Mouse (Mus musculus): ENCODE measurements around the gene Bub3. TPM values are rescaled to one million over a fixed set of nuclear protein-coding genes. Genes with fewer than 3 reads are reported as not detected.
A peak's percentile ranks its signal among the peaks of the same experiment; 100 is the strongest.

Bub3 gene
- total RNA-seq, 2 experiments from 2014 or later, result 59.4 to 66.3 TPM

DNA sequence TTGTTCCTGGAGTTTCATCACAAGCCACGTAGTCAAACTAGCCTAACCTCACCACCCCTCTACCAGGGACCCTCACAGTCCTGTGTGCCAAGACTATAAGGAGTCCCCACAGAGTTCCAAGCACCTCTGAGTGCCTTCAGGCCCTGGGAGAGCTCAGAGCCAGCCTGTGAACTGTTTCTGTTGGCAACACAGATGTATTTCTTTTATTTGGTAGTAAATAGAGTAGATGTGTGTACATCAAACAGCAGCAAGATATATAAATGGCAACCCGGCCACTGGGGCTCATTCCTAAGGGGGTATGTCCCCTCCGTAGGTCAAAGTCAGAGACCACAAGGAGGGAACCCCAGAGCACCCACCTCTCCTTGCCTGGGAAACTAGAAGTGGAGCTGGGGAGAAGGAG, 11.5 kb upstream of the Bub3 start, which contains the start of gene Hmx2:
Gene Hmx2, plus strand, starts transcription at position 301 of the 400 bp plus-strand sequence.
- no peak for TF ChIP-seq CTCF (conservative IDR thresholded peaks at IDR 0.05)
- no peak for DNase-seq (ENCODE audit: low spot score in 2 of 2)
- Histone ChIP-seq H3K4me3 (no peak within 1 kb of the TSS), H3K27ac (no peak within 1 kb of the TSS)

DNA sequence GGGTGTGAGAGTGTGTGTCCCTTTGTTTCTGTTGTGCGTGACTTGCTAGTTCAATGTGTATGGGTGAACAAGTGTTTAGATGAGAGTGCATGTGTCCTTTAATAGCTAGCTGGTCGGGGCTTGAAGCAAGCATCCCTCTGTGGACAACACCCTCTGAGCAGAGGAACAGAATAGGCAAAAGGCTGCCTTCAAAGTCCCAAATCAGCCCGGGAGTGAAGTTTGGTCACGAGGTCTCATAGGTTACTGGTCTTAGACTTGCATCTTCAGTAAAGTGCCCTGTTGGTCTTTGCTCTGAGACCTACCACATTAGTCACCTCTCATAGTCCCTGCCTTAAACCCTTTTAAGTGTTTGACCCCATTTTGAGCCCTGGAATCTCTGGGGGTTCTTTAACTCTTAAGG, 8.6 kb upstream of the Bub3 start:
- no peak overlapping the region for H3K4me3 ChIP-seq
- DNase-seq (ENCODE audit: low spot score in 2 of 2), result no peak
- no peak overlapping the region for H3K27ac ChIP-seq
- no peak for TF ChIP-seq CTCF (conservative IDR thresholded peaks at IDR 0.05)

DNA sequence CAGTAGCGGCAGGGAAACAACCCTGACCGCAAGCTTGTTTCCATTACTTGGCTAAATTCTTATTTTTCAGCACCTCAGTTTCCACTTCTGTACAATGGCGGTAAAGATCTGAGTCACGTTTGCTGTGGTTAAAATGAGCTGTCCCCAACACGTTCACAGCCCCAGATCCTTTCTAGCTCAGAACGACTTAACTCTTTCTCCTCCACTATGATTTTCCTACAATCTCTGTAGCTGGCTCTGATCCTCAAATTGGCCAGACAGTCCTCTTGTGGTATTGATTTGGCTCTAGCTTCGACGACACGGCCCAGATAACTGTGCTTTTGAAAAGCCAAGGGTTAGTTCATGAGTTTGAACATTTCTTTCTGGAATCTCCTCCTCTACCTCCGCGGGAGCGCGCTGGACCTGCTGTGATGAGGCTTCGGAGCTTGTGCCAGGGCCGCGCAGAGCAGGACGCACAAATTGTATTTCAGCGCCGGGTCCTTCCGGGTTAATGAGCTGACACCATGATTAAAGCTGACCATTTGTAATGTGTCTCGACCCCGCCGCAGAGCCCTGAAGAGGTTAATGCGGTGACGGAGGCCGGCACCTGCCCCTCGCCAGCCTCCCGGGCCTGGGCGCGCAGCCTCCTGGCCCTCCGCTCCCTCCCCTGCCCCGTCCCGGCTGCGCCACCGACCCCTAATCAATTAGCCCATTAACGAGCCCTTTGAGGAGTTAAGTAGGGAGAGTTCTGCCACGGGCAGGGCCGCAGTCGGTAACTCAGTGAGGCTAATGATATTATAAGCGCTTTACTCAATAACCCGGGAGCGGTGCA, 7.9 kb upstream of the Bub3 start:
- Histone ChIP-seq H3K27ac (no peak overlapping the region), H3K4me3 (no peak overlapping the region)
- no peak for TF ChIP-seq CTCF (conservative IDR thresholded peaks at IDR 0.05)
- no peak for DNase-seq (ENCODE audit: low spot score in 2 of 2)

DNA sequence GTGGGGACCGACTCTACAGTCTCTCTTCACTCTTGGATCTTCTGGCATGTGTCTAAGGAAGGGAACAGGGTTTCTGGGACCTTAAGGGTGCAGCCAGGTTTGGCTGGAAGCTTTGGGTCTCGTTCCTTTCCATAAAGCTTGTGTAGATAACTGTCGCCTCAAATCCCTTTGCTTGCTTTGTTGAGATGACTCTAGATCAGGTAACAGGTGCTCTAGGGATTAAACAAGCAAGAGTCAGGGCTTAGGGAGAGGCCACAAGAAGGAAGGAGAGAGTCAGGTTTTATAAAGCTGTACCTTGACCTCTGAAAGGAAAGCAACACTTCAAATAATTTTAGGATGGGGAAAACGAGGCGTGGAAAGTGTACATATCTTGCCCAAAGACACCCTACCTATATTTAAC, 7.2 kb upstream of the Bub3 start:
- Histone ChIP-seq H3K27ac (no peak overlapping the region), H3K4me3 (no peak overlapping the region)
- no peak for TF ChIP-seq CTCF (conservative IDR thresholded peaks at IDR 0.05)
- no peak for DNase-seq (ENCODE audit: low spot score in 2 of 2)

DNA sequence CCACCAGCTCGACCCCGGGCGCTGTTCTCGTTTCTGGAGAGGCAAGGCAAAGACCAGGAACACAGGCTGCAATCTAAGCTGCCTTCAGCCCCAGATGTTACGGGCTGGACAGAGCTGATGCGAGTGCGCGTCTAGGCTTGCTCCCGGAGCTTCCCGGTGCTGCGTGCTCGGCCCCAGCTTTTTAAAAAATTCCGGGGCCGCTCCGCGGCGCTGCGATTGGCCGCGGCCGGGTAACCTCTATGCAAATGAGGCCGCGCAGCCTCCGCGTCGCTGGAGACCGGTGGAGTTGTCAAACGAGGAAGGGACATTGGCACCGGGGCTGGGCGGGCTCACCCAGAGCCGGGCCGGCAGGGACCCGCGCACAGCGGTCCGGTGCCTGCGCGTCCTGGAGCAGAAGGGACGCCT, 6.2 kb upstream of the Bub3 start:
- H3K4me3 ChIP-seq, result no peak overlapping the region
- no peak for DNase-seq (ENCODE audit: low spot score in 2 of 2)
- no peak for TF ChIP-seq CTCF (conservative IDR thresholded peaks at IDR 0.05)
- no peak overlapping the region for H3K27ac ChIP-seq

DNA sequence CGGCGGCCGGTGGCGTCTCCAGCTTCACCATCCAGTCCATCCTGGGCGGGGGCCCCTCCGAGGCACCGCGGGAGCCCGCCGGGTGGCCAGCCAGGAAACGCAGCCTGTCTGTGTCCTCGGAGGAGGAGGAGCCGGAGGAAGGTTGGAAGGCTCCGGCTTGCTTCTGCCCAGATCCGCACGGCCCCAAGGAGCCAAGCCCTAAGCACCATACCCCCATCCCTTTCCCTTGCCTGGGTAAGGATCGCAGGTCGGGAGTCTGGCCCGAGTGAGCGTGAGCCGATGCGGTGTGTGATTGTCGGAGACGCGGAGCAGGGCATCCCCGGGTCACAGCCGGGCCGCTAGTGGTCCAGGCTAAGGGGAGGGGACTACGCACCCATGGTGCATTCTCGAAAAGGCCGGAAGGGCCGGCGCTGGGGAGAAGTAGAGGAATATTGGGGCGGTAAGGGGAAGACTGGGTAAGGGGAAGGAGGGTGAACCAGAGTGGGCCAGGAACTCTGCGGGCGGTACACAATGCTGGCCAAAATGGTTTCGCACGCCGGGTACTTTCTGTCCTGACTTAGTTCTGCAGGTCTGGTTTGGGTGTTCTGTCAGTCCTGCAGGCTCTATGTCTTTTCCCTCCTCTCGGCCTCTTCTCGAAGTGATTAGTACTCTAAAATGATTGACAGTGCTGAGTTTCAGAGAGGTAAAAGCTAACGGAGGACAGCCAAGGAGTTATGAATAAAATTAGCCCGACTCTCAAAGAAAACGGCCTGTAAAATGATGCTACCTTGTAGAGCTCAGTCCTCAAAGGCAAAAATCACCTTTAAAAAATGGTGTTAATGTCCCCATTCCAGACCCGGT, 5.5 kb upstream of the Bub3 start:
- TF ChIP-seq CTCF (conservative IDR thresholded peaks at IDR 0.05), result no peak
- no peak overlapping the region for H3K27ac ChIP-seq
- H3K4me3 ChIP-seq, result no peak overlapping the region; the same call in 1 of the 2 replicates
- no peak for DNase-seq (ENCODE audit: low spot score in 2 of 2)

DNA sequence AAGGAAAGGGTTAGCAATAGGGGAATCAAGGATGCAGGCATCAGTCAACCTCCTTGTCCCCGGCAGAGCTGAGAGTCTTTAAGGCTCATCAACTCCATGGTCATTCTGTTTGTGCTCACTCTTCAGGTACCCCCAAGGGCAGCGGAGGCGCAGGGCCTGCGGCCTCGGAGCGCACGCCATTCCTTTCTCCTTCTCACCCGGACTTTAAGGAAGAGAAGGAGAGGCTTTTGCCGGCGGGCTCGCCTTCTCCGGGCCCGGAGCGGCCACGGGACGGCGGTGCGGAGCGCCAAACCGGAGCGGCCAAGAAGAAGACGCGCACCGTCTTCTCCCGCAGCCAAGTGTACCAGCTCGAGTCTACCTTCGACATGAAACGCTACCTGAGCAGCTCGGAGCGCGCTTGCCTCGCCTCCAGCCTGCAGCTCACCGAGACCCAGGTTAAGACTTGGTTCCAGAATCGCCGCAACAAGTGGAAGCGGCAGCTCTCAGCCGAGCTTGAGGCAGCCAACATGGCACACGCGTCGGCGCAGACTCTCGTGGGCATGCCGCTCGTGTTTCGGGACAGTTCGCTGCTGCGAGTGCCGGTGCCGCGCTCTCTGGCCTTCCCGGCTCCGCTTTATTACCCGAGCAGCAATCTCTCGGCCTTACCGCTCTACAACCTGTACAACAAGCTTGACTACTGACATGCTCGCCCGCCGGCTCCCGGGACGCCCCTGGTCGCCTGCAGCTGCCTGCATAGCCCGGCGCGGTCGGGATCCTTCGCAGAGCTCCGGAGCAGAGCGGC, 4.5 kb upstream of the Bub3 start:
- TF ChIP-seq CTCF (conservative IDR thresholded peaks at IDR 0.05), result peak; percentile 26
- no peak overlapping the region for H3K27ac ChIP-seq
- DNase-seq (ENCODE audit: low spot score in 2 of 2), result no peak
- H3K4me3 ChIP-seq, result peak overlapping the region; percentile 13; the same call in 1 of the 2 replicates

DNA sequence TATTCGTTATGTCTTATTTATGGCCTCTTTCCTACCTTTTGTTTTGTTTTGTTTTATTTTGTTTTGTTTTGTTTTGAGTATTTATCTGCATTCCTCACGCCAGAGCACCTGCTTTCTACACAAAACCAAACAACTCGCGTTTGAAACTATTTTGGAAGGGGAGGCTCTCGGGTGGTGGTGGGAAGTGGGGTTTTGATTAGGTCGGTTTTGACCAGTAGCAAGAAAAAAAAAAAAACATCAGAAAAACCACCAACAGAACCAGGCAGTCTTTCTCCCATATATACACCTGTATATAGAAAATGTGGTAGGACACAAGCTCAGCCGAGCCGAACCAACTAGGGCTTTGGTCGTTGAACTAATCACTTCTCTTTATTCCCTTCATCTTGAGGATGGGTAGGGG, 3.9 kb upstream of the Bub3 start:
- TF ChIP-seq CTCF (conservative IDR thresholded peaks at IDR 0.05), result no peak
- no peak for DNase-seq (ENCODE audit: low spot score in 2 of 2)
- Histone ChIP-seq H3K4me3 (no peak overlapping the region), H3K27ac (no peak overlapping the region)

DNA sequence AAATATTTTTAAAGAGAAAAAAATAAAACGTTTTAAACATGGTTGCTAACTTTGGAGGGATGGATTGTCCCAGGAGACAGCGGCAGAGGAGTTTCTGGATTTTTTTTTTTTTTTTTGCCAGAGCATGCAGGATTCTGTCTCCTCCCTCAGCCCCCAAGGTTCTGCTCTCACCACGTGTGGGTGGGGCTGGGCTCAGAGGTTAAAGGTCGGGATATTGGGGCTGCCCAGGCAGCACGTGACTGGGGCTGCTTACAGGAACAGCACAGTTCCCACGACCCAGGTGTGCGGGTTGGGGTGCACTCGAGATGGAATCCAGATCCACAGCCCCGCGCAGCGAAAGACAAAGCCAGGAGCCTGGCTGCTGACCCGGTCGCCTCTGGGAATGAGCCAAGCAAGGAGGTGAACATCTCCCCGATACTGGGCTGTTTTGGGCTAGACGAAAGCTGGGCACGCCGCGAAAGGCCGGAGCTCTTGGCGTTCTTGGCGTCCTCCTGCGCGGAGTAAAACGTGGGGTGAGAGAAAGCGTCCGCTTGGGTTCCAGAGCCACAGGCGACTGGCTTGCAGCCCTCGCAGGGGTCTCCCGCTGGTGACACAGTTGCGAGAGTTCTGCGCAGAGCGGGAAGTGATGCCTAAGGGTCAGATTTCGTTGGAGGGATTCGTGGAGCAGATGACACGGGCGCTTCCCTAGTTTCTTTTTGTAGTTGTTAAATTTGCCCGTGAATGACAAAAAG, 3.3 kb upstream of the Bub3 start:
- no peak overlapping the region for H3K4me3 ChIP-seq
- no peak overlapping the region for H3K27ac ChIP-seq
- TF ChIP-seq CTCF (conservative IDR thresholded peaks at IDR 0.05), result no peak
- DNase-seq (ENCODE audit: low spot score in 2 of 2), result no peak

DNA sequence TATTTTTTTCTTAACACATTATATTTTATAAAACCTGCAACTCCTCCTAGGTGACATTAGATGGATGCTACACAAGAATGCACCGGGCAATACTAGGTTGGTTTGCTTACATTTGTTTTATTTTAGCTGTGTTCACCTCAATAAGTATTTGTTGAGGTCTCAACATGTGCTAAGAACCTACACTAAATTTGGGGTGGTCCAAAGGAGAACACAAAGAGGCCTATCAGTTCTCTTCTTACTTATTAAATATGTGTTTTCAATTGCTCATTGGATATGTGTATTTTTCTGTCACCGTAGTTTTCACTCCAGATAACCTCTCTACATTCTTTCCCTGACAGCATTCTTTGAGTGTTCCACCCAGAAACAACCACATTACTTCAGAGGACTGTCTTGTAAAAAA, 2.3 kb upstream of the Bub3 start:
- Histone ChIP-seq H3K4me3 (no peak overlapping the region), H3K27ac (no peak overlapping the region)
- no peak for DNase-seq (ENCODE audit: low spot score in 2 of 2)
- TF ChIP-seq CTCF (conservative IDR thresholded peaks at IDR 0.05), result no peak

DNA sequence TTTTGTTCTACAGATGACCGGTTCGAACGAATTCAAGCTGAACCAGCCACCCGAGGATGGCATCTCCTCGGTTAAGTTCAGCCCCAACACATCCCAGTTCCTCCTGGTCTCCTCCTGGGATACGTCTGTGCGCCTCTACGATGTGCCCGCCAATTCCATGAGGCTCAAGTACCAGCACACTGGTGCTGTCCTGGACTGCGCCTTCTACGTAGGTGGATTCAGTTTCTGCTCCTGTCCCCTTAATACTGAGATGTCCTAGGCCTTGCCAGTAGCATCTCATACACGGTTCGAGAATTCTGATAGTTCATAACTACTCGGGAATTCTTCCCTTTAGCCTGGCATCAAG, 648 bp downstream of the Bub3 start:
- DNase-seq (ENCODE audit: low spot score in 2 of 2), result no peak
- peak overlapping the region; percentile 98 for H3K27ac ChIP-seq
- H3K4me3 ChIP-seq, result peak overlapping the region; percentile 88
- TF ChIP-seq CTCF (conservative IDR thresholded peaks at IDR 0.05), result no peak

DNA sequence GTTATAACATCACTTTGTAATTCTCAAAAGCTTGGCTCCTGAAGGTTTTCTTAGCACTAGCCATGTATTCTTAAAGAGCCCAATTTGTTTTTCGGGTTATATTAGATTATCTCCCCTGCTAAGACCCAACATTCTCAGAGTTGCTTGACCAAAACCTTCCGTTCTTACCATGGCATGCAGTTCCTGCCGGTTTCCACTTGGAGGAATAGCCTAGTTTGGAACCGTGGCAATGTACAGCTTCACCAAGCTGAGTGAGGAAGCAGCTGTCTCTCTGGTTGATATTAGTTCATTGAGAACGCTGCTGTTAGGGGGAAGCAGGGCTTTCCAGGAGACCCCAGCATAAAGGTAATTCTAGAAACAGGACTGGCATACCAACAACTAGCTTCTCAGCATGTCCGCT, 15.2 kb downstream of the Bub3 start:
- Histone ChIP-seq H3K27ac (no peak overlapping the region), H3K4me3 (no peak overlapping the region)
- peak; percentile 67 for TF ChIP-seq CTCF (conservative IDR thresholded peaks at IDR 0.05)
- DNase-seq (ENCODE audit: low spot score in 2 of 2), result no peak
